Mouse (Mus musculus): Measurements from ENCODE around the gene Emilin2.

DNA sequence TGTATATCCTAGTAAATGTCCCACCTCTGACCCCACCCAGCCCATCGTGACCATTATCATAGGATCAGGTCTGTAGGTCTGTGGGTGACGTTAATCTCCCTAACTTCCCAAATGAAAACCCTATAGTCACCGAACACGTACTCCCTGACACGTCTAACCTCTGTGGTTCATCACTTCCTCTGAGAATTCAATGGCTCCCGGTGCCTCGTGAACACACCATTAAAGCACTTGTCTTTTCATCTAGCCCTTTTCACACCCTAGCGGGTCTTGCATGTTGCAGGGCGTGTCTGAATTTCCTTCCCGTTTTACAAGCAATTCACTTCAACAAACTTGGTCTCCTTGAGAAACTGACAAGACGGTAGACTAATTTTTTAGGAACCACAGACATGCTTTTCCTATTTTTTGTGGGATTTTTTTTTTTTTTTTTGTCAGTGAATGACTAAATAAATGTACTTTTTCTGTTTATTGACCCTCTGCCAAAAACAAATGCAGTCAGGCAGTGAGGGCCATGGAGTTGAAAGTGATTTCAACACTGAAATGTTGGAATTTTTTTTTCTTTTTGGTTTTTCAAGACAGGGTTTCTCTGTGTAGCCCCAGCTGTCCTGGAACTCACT lies 23.5 kb downstream of the Emilin2 start:
- no peak for TF ChIP-seq NRF1 (IDR thresholded peaks at IDR 0.05; ENCODE audit: low read depth, low read length)
- no peak for TF ChIP-seq ZNF384 (IDR thresholded peaks at IDR 0.05; ENCODE audit: low read depth, low read length)

Measured in CH12.LX (cell line).